Mouse (Mus musculus): ENCODE results near the gene Lta. TPM values are rescaled to one million over a fixed set of nuclear protein-coding genes. Genes with fewer than 3 reads are reported as not detected.

The Lta gene
- polyA plus RNA-seq, 1 experiment from 2014 or later, result 0.14 TPM

- no peaks in the 10 kb centered on the region for H3K27me3 ChIP-seq
- ChIA-PET POLR2A (no interaction called here), CTCF (no interaction called here)
- DNase-seq (ENCODE audit: low read depth, low spot score), result no peak
- no peak for TF ChIP-seq CTCF (IDR thresholded peaks at IDR 0.05)
- in situ Hi-C loops (cut with MboI; ENCODE audit: low pct_unique_long_range_greater_than_20kb), result loop anchor here (10.0 kb wide), 1 partner anchor 404 kb away; no protein-coding TSS in a partner anchor
- no peak for ATAC-seq
Observed at GRCm38 (mm10) chr17:35248986-35249385, 43.8 kb upstream of the Lta start.

GRCm38 (mm10) chr17:35247144-35247543 lies 42.0 kb upstream of the Lta start:
- ATAC-seq, result no peak
- ChIA-PET POLR2A (no interaction called here), CTCF (interaction anchor here (1.8 to 7.8 kb wide), 2 partner anchors 10 to 83 kb away, joined by 6 to 58 read pairs; no protein-coding TSS in a partner anchor)

GRCm38 (mm10) chr17:35245731-35246623 lies 40.8 kb upstream of the Lta start:
- in situ Hi-C loops (cut with MboI; ENCODE audit: low pct_unique_long_range_greater_than_20kb), result loop anchor here (10.0 kb wide), 1 partner anchor 401 kb away; no protein-coding TSS in a partner anchor
- DNase-seq (ENCODE audit: low read depth, low spot score), result no peak
- TF ChIP-seq CTCF (IDR thresholded peaks at IDR 0.05), result no peak
- POLR2A ChIA-PET, result interaction anchor here (0.7 to 1.1 kb wide), 4 partner anchors 8 to 34 kb away, joined by 3 to 5 read pairs (median 3); no protein-coding TSS in a partner anchor
- CTCF ChIA-PET, result interaction anchor here (0.8 to 7.8 kb wide), 6 partner anchors 11 to 82 kb away, joined by 3 to 58 read pairs (median 5); partner anchors contain the start of gene Atp6v1g2
- no peak for ATAC-seq
- H3K27me3 ChIP-seq, result no peaks in the 10 kb centered on the region

More at GRCm38 (mm10) chr17:35247144-35247543, 42.0 kb upstream of the Lta start:
- no peak for DNase-seq (ENCODE audit: low read depth, low spot score)
- no peak for TF ChIP-seq CTCF (IDR thresholded peaks at IDR 0.05)
- H3K27me3 ChIP-seq, result no peaks in the 10 kb centered on the region
- in situ Hi-C loops (cut with MboI; ENCODE audit: low pct_unique_long_range_greater_than_20kb), result loop anchor here (10.0 kb wide), 1 partner anchor 402 kb away; no protein-coding TSS in a partner anchor

- in situ Hi-C loops (cut with MboI; ENCODE audit: low pct_unique_long_range_greater_than_20kb), result loop anchor here (10.0 kb wide), 1 partner anchor 400 kb away; no protein-coding TSS in a partner anchor
- ATAC-seq, result no peak
- ChIA-PET POLR2A (interaction anchor here (0.6 to 1.4 kb wide), 4 partner anchors 9 to 80 kb away, joined by 3 to 5 read pairs (median 4); partner anchors contain the start of gene Prrc2a), CTCF (interaction anchor here (1.3 to 7.8 kb wide), 4 partner anchors 12 to 76 kb away, joined by 3 to 58 read pairs (median 10); no protein-coding TSS in a partner anchor)
- TF ChIP-seq CTCF (IDR thresholded peaks at IDR 0.05), result no peak
- no peak for DNase-seq (ENCODE audit: low read depth, low spot score)
- H3K27me3 ChIP-seq, result no peaks in the 10 kb centered on the region
Observed at GRCm38 (mm10) chr17:35244999-35245398, 39.8 kb upstream of the Lta start.

- POLR2A ChIA-PET, result interaction anchor here (0.9 to 4.0 kb wide), 3 partner anchors 8 to 81 kb away, joined by 3 to 21 read pairs (median 4); no protein-coding TSS in a partner anchor
- CTCF ChIA-PET, result interaction anchor here (1.2 to 20.7 kb wide), 3 partner anchors 12 to 72 kb away, joined by 3 to 239 read pairs (median 58); partner anchors contain the start of gene Aif1
- DNase-seq (ENCODE audit: low read depth, low spot score) (no peak), ATAC-seq (no peak)
- no peak for TF ChIP-seq CTCF (IDR thresholded peaks at IDR 0.05)
- in situ Hi-C loops (cut with MboI; ENCODE audit: low pct_unique_long_range_greater_than_20kb), result loop anchor here (10.0 kb wide), 1 partner anchor 398 kb away; no protein-coding TSS in a partner anchor
- H3K27me3 ChIP-seq, result no peaks in the 10 kb centered on the region
Observed at GRCm38 (mm10) chr17:35243086-35243485, 37.9 kb upstream of the Lta start.

- ChIA-PET POLR2A (interaction anchor here (0.7 to 4.0 kb wide), 8 partner anchors 9 to 116 kb away, joined by 3 to 21 read pairs (median 4); partner anchors contain the start of genes D17H6S53E and Prrc2a), CTCF (interaction anchor here (0.8 to 20.7 kb wide), 4 partner anchors 9 to 71 kb away, joined by 3 to 239 read pairs (median 30); partner anchors contain the start of gene Aif1)
- H3K27me3 ChIP-seq, result no peaks in the 10 kb centered on the region
- TF ChIP-seq CTCF (IDR thresholded peaks at IDR 0.05), result no peak
- in situ Hi-C loops (cut with MboI; ENCODE audit: low pct_unique_long_range_greater_than_20kb), result loop anchor here (10.0 kb wide), 1 partner anchor 397 kb away; no protein-coding TSS in a partner anchor
- DNase-seq (ENCODE audit: low read depth, low spot score), result no peak
- ATAC-seq, result peak; percentile 26
Observed at GRCm38 (mm10) chr17:35242015-35242941, 37.1 kb upstream of the Lta start.

GRCm38 (mm10) chr17:35241305-35242014 lies 36.3 kb upstream of the Lta start, which contains the start of gene Ddx39b:
TSS of gene Ddx39b (plus strand) at chr17:35241746.
- CTCF ChIA-PET, result interaction anchor here (0.8 to 20.7 kb wide), 5 partner anchors 9 to 71 kb away, joined by 3 to 239 read pairs (median 4); partner anchors contain the start of gene Aif1
- ATAC-seq (peak; percentile 66), DNase-seq (ENCODE audit: low read depth, low spot score) (peak; percentile 88)
- no peak for TF ChIP-seq CTCF (IDR thresholded peaks at IDR 0.05)
- in situ Hi-C loops (cut with MboI; ENCODE audit: low pct_unique_long_range_greater_than_20kb), result loop anchor here (10.0 kb wide), 1 partner anchor 397 kb away; no protein-coding TSS in a partner anchor
- POLR2A ChIA-PET, result interaction anchor here (0.7 to 4.0 kb wide), 10 partner anchors 9 to 240 kb away, joined by 3 to 21 read pairs (median 4); partner anchors contain the start of genes D17H6S53E and Prrc2a
- H3K27me3 ChIP-seq, result no peaks in the 10 kb centered on the region

- TF ChIP-seq CTCF (IDR thresholded peaks at IDR 0.05), result no peak
- in situ Hi-C loops (cut with MboI; ENCODE audit: low pct_unique_long_range_greater_than_20kb), result loop anchor here (10.0 kb wide), 1 partner anchor 396 kb away; no protein-coding TSS in a partner anchor
- no peak for ATAC-seq
- no peaks in the 10 kb centered on the region for H3K27me3 ChIP-seq
- POLR2A ChIA-PET, result interaction anchor here (0.7 to 4.0 kb wide), 5 partner anchors 11 to 239 kb away, joined by 3 to 21 read pairs (median 3); partner anchors contain the start of gene Prrc2a
- DNase-seq (ENCODE audit: low read depth, low spot score), result no peak
- CTCF ChIA-PET, result interaction anchor here (0.6 to 20.7 kb wide), 7 partner anchors 8 to 78 kb away, joined by 3 to 239 read pairs (median 3); partner anchors contain the start of gene Aif1
Observed at GRCm38 (mm10) chr17:35240384-35241304, 35.5 kb upstream of the Lta start.
